Mouse (Mus musculus) testis, adult 2 months (tissue): ENCODE results near the gene Dlgap1. TPM values are rescaled to one million over a fixed set of nuclear protein-coding genes. Genes with fewer than 3 reads are reported as not detected.
A peak's percentile ranks its signal among the peaks of the same experiment; 100 is the strongest.

ENCODE experiments used
- H3K27ac ChIP-seq: fragments of 200-500 bp; 2 replicates; pipeline ENCODE4 v1.5.1; 2012; ENCODE audit warnings: low read depth, low read length; ENCODE audit not compliant: control insufficient read depth, insufficient read depth
- H3K27me3 ChIP-seq: fragments of 200-500 bp; 2 replicates; pipeline ENCODE4 v1.6.1; 2012; ENCODE audit warnings: mild to moderate bottlenecking, low read length, moderate library complexity; ENCODE audit not compliant: control insufficient read depth, insufficient read depth
- H3K36me3 ChIP-seq: fragments of 200-500 bp; 2 replicates; pipeline ENCODE4 v1.6.1; 2012; ENCODE audit warnings: mild to moderate bottlenecking, low read length; ENCODE audit not compliant: control insufficient read depth, insufficient read depth
- H3K4me1 ChIP-seq: fragments of 200-500 bp; 2 replicates; pipeline ENCODE4 v1.6.1; 2012; ENCODE audit warnings: low read length; ENCODE audit not compliant: control insufficient read depth, insufficient read depth
- H3K4me3 ChIP-seq: fragments of 200-500 bp; 2 replicates; pipeline ENCODE4 v1.5.1; 2012; ENCODE audit warnings: low read depth, mild to moderate bottlenecking, low read length, moderate library complexity, mixed read lengths; ENCODE audit not compliant: control insufficient read depth
- CTCF ChIP-seq: fragments of 200-500 bp; IDR thresholded peaks from 2 replicates; pipeline ENCODE4 v1.5.1; 2012; ENCODE audit warnings: low read depth, mild to moderate bottlenecking, inconsistent platforms, low read length, moderate library complexity; ENCODE audit not compliant: control insufficient read depth, insufficient read depth, insufficient replicate concordance
- POLR2A ChIP-seq: fragments of 200-500 bp; IDR thresholded peaks from 2 replicates; pipeline ENCODE4 v1.6.1; 2012; ENCODE audit warnings: low read depth, mild to moderate bottlenecking, inconsistent platforms, low read length, moderate library complexity; ENCODE audit not compliant: control insufficient read depth
- polyA plus RNA-seq: library from polyadenylated mRNA; depleted of rRNA; stranded (reverse); fragments of >200 nt; gene quantifications from 2 replicates; pipeline ENCODE4 v1.2.3, GENCODE M21; 2012

Gene Dlgap1
- polyA plus RNA-seq, 1 experiment, result 3.5 TPM

- Histone ChIP-seq H3K4me1 (peaks cover 27% of the 10 kb centered on the region), H3K4me3 (peak overlapping the region; percentile 95), H3K27me3 (no peaks in the 10 kb centered on the region), H3K27ac (peak overlapping the region; percentile 97), H3K36me3 (peaks cover 2% of the 10 kb centered on the region)
- TF ChIP-seq POLR2A, result peak; percentile 19; the same call in 1 of the 2 replicates
- no peak for TF ChIP-seq CTCF
These were observed 879.9 kb downstream of the Dlgap1 start for GRCm38 (mm10) chr17:70848511-70849398.

GRCm38 (mm10) chr17:70849399-70850232 is 880.7 kb downstream of the Dlgap1 start:
- Histone ChIP-seq H3K4me3 (peak overlapping the region; percentile 95), H3K4me1 (peaks cover 29% of the 10 kb centered on the region), H3K27me3 (no peaks in the 10 kb centered on the region), H3K27ac (peak overlapping the region; percentile 97), H3K36me3 (peaks cover 4% of the 10 kb centered on the region)
- 0 out of 2 replicates have a peak, but pooled peaks have one; percentile 7 for TF ChIP-seq CTCF
- peak; percentile 88 for TF ChIP-seq POLR2A

GRCm38 (mm10) chr17:70850233-70850995 is 881.5 kb downstream of the Dlgap1 start:
- H3K36me3 ChIP-seq, result peaks cover 4% of the 10 kb centered on the region
- H3K4me1 ChIP-seq, result peaks cover 29% of the 10 kb centered on the region
- TF ChIP-seq CTCF, result no peak
- no peak for TF ChIP-seq POLR2A
- peak overlapping the region; percentile 95 for H3K4me3 ChIP-seq
- H3K27ac ChIP-seq, result peak overlapping the region; percentile 99
- no peaks in the 10 kb centered on the region for H3K27me3 ChIP-seq

GRCm38 (mm10) chr17:70850996-70851991 is 882.4 kb downstream of the Dlgap1 start:
- no peaks in the 10 kb centered on the region for H3K27me3 ChIP-seq
- peak overlapping the region; percentile 95 for H3K4me3 ChIP-seq
- H3K36me3 ChIP-seq, result peaks cover 4% of the 10 kb centered on the region
- H3K27ac ChIP-seq, result peak overlapping the region; percentile 99
- H3K4me1 ChIP-seq, result peaks cover 28% of the 10 kb centered on the region
- TF ChIP-seq CTCF (no peak), POLR2A (peak; percentile 61; the same call in 1 of the 2 replicates)

- Histone ChIP-seq H3K4me3 (peak overlapping the region; percentile 95), H3K36me3 (peaks cover 4% of the 10 kb centered on the region), H3K27me3 (no peaks in the 10 kb centered on the region), H3K4me1 (peaks cover 27% of the 10 kb centered on the region), H3K27ac (peak overlapping the region; percentile 99)
- TF ChIP-seq POLR2A, result no peak
- no peak for TF ChIP-seq CTCF
These were observed 883.3 kb downstream of the Dlgap1 start for GRCm38 (mm10) chr17:70852011-70852685.
